Mouse (Mus musculus): ENCODE measurements around the gene Slc18b1.

GRCm38 (mm10) chr10:23798142-23798541 lies 1.4 kb downstream of the Slc18b1 start:
- no peak for TF ChIP-seq CTCF (IDR thresholded peaks at IDR 0.05; ENCODE audit: low read depth, low read length)
- no peak for TF ChIP-seq GATA1 (IDR thresholded peaks at IDR 0.05; ENCODE audit: borderline replicate concordance, low read length)

Data from G1E (cell line).